Mouse (Mus musculus) E14TG2a.4 (cell line): ENCODE results near the gene R3hdm4.

ENCODE experiments used
- CTCF ChIP-seq: conservative IDR thresholded peaks from 2 replicates; pipeline ENCODE4 v1.5.1; 2014; ENCODE audit warnings: low read length
- POU5F1 ChIP-seq: IDR thresholded peaks from 2 replicates; pipeline ENCODE4 v1.6.1; 2014; ENCODE audit warnings: low read length, borderline replicate concordance

DNA sequence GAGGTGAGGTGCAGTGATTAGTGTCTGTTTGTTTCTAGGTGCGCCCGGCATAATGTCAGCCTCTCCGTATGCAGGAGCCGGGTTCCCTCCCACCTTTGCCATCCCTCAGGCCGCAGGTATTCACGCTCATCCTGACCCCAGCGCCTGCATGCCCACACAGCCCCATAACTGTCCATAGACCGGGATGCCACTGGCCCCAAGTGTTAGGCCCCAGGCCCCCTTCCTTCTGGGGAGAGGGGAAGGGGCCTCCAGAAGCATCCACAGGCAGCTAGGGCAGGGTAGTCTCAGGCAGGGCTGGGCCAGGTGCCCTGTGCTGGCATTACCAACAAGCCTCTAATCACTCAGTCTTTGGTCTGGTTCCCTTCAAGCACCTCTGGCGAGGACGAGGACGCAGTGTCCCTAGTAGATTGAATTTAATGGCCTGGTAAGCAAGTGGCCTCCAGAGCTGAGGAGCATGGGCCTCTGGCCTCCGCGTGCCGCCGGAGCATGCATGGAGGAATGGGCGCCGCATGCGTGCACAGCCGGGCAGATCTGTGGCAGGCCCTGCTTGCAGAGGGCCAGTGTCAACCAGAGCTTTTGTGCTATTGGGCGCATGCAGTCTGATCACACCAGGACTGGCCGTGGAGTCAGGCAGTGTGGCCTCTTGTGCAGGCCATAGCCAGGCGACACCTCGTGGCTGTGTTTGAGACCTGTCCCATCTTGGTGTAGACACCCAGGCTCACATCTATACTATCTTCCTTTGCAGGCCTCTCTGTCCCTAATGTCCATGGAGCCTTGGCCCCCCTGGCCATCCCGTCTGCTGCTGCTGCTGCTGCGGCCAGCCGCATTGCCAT is 60.7 kb downstream of the R3hdm4 start:
- no peak for TF ChIP-seq CTCF
- no peak for TF ChIP-seq POU5F1
